Mouse (Mus musculus): Measurements from ENCODE around the gene Hnrnpul2. TPM values are rescaled to one million over a fixed set of nuclear protein-coding genes. Genes with fewer than 3 reads are reported as not detected.

Hnrnpul2 gene
- polyA plus RNA-seq, 1 experiment from 2014 or later, result 6.9 TPM

Other genes starting within 250 kb of the Hnrnpul2 start
- gene Slc22a8, start 228.8 kb upstream of the Hnrnpul2 start, polyA plus RNA-seq (2014; fragmentation: Nextera tagmentation; extraction: Ambion mirVana), result not detected in 2 replicates
- not detected in 2 replicates for gene Slc22a6, start 202.0 kb upstream of the Hnrnpul2 start, polyA plus RNA-seq (2014; fragmentation: Nextera tagmentation; extraction: Ambion mirVana)
- gene Chrm1, start 156.2 kb upstream of the Hnrnpul2 start, polyA plus RNA-seq (2014; fragmentation: Nextera tagmentation; extraction: Ambion mirVana), result 0.15 and 0.27 TPM in 2 replicates
- gene Slc3a2, start 96.6 kb upstream of the Hnrnpul2 start, polyA plus RNA-seq (2014; fragmentation: Nextera tagmentation; extraction: Ambion mirVana), result 108 and 114 TPM in 2 replicates
- gene Wdr74, start 84.2 kb upstream of the Hnrnpul2 start, polyA plus RNA-seq (2014; fragmentation: Nextera tagmentation; extraction: Ambion mirVana), result 92.9 and 100 TPM in 2 replicates
- gene 1700092M07Rik, start 79.3 kb upstream of the Hnrnpul2 start, polyA plus RNA-seq (2014; fragmentation: Nextera tagmentation; extraction: Ambion mirVana), result 0.99 and 1.8 TPM in 2 replicates
- 125 and 127 TPM in 2 replicates for gene Stx5a, start 78.6 kb upstream of the Hnrnpul2 start, polyA plus RNA-seq (2014; fragmentation: Nextera tagmentation; extraction: Ambion mirVana)
- gene Nxf1, start 62.9 kb upstream of the Hnrnpul2 start, polyA plus RNA-seq (2014; fragmentation: Nextera tagmentation; extraction: Ambion mirVana), result 228 and 247 TPM in 2 replicates
- gene Tmem223, start 49.0 kb upstream of the Hnrnpul2 start, polyA plus RNA-seq (2014; fragmentation: Nextera tagmentation; extraction: Ambion mirVana), result 183 and 204 TPM in 2 replicates
- 49.1 and 51.3 TPM in 2 replicates for gene Tmem179b, start 45.5 kb upstream of the Hnrnpul2 start, polyA plus RNA-seq (2014; fragmentation: Nextera tagmentation; extraction: Ambion mirVana)
- gene Taf6l, start 33.6 kb upstream of the Hnrnpul2 start, polyA plus RNA-seq (2014; fragmentation: Nextera tagmentation; extraction: Ambion mirVana), result 22.5 and 23.0 TPM in 2 replicates
- gene Polr2g, start 21.4 kb upstream of the Hnrnpul2 start, polyA plus RNA-seq (2014; fragmentation: Nextera tagmentation; extraction: Ambion mirVana), result 197 and 206 TPM in 2 replicates
- 4.8 and 5.0 TPM in 2 replicates for gene Zbtb3, start 17.5 kb upstream of the Hnrnpul2 start, polyA plus RNA-seq (2014; fragmentation: Nextera tagmentation; extraction: Ambion mirVana)
- 63.3 and 67.1 TPM in 2 replicates for gene Ttc9c, start 677 bp upstream of the Hnrnpul2 start, polyA plus RNA-seq (2014; fragmentation: Nextera tagmentation; extraction: Ambion mirVana)
- not detected in 2 replicates for gene AC129217.1, start 9.8 kb downstream of the Hnrnpul2 start, polyA plus RNA-seq (2014; fragmentation: Nextera tagmentation; extraction: Ambion mirVana)
- 34.1 and 35.0 TPM in 2 replicates for gene Bscl2, start 17.5 kb downstream of the Hnrnpul2 start, polyA plus RNA-seq (2014; fragmentation: Nextera tagmentation; extraction: Ambion mirVana)
- 9.1 and 9.6 TPM in 2 replicates for gene Gng3, start 19.2 kb downstream of the Hnrnpul2 start, polyA plus RNA-seq (2014; fragmentation: Nextera tagmentation; extraction: Ambion mirVana)
- 0.12 and 0.47 TPM in 2 replicates for gene Lrrn4cl, start 30.8 kb downstream of the Hnrnpul2 start, polyA plus RNA-seq (2014; fragmentation: Nextera tagmentation; extraction: Ambion mirVana)
- gene Ubxn1, start 51.5 kb downstream of the Hnrnpul2 start, polyA plus RNA-seq (2014; fragmentation: Nextera tagmentation; extraction: Ambion mirVana), result 186 and 196 TPM in 2 replicates
- 53.5 and 60.2 TPM in 2 replicates for gene Uqcc3, start 60.9 kb downstream of the Hnrnpul2 start, polyA plus RNA-seq (2014; fragmentation: Nextera tagmentation; extraction: Ambion mirVana)
- 110 and 128 TPM in 2 replicates for gene Lbhd1, start 63.7 kb downstream of the Hnrnpul2 start, polyA plus RNA-seq (2014; fragmentation: Nextera tagmentation; extraction: Ambion mirVana)
- gene Gm49403, start 63.9 kb downstream of the Hnrnpul2 start, polyA plus RNA-seq (2014; fragmentation: Nextera tagmentation; extraction: Ambion mirVana), result not detected in 2 replicates
- gene 1810009A15Rik, start 68.8 kb downstream of the Hnrnpul2 start, polyA plus RNA-seq (2014; fragmentation: Nextera tagmentation; extraction: Ambion mirVana), result 127 and 132 TPM in 2 replicates
- 0.24 TPM in 1 of 2 replicates, not detected in the other for gene Gm49416, start 68.9 kb downstream of the Hnrnpul2 start, polyA plus RNA-seq (2014; fragmentation: Nextera tagmentation; extraction: Ambion mirVana)
- 38.5 and 39.2 TPM in 2 replicates for gene Ints5, start 73.0 kb downstream of the Hnrnpul2 start, polyA plus RNA-seq (2014; fragmentation: Nextera tagmentation; extraction: Ambion mirVana)
- 111 and 122 TPM in 2 replicates for gene Ganab, start 78.1 kb downstream of the Hnrnpul2 start, polyA plus RNA-seq (2014; fragmentation: Nextera tagmentation; extraction: Ambion mirVana)
- 33.1 and 37.2 TPM in 2 replicates for gene B3gat3, start 100.4 kb downstream of the Hnrnpul2 start, polyA plus RNA-seq (2014; fragmentation: Nextera tagmentation; extraction: Ambion mirVana)
- gene Rom1, start 109.3 kb downstream of the Hnrnpul2 start, polyA plus RNA-seq (2014; fragmentation: Nextera tagmentation; extraction: Ambion mirVana), result 1.1 and 1.4 TPM in 2 replicates
- gene Eml3, start 109.5 kb downstream of the Hnrnpul2 start, polyA plus RNA-seq (2014; fragmentation: Nextera tagmentation; extraction: Ambion mirVana), result 17.9 and 18.0 TPM in 2 replicates
- gene Mta2, start 121.9 kb downstream of the Hnrnpul2 start, polyA plus RNA-seq (2014; fragmentation: Nextera tagmentation; extraction: Ambion mirVana), result 58.5 and 62.0 TPM in 2 replicates
- gene Tut1, start 133.8 kb downstream of the Hnrnpul2 start, polyA plus RNA-seq (2014; fragmentation: Nextera tagmentation; extraction: Ambion mirVana), result 33.2 and 35.2 TPM in 2 replicates
- 567 and 588 TPM in 2 replicates for gene Eef1g, start 147.0 kb downstream of the Hnrnpul2 start, polyA plus RNA-seq (2014; fragmentation: Nextera tagmentation; extraction: Ambion mirVana)
- 7.7 and 8.9 TPM in 2 replicates for gene Ahnak, start 169.3 kb downstream of the Hnrnpul2 start, polyA plus RNA-seq (2014; fragmentation: Nextera tagmentation; extraction: Ambion mirVana)

All from limb, embryonic 11.5 days (tissue).